Mouse (Mus musculus): ENCODE measurements around the gene Olfr324.

The Olfr324 gene

DNA sequence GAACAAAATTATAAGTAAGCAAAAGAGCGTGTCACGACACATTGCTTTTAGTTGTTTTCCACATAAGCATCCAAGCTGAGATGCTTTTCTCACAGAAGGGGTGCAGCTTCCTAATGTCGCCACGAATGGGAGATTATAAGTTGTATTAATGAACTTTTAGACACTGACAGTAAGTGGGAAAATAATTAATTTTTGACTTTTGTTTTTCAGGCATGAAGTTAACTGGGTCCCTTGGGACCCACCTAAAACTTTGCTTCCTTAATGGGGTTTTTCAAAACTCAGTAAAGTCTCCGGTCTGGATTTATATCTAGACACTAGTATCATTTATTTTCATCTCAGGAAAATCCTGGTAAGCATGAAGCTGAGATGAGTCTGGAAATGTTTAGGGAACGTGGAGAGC lies at the start of gene Olfr324:
Olfr324 (plus strand) TSS at position 301 of the 400 bp plus-strand sequence.
- DNase-seq (ENCODE audit: low spot score) = no peak

DNA sequence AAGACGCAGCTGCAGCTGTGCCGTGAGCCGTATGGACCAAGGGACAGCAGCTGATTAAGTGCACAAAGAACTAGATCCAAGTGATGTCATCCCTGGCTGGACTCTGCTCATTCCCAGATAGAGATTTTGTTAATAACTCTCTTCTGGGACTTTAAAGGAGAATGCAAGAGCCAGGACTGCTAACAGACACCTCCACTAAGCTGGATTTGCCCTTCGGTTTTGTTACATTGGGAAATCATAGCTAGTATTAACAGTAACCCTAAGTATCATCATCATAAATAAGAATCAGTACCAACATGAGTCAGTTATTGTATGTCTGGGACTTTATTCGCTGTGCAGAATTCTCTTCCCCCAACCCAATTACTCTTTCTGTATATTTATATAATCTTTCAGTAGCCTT lies 48.6 kb upstream of the Olfr324 start, which contains the start of gene Olfr329-ps:
Olfr329-ps (minus strand) TSS at position 101 of the 400 bp plus-strand sequence.
- DNase-seq (ENCODE audit: low spot score) = no peak

DNA sequence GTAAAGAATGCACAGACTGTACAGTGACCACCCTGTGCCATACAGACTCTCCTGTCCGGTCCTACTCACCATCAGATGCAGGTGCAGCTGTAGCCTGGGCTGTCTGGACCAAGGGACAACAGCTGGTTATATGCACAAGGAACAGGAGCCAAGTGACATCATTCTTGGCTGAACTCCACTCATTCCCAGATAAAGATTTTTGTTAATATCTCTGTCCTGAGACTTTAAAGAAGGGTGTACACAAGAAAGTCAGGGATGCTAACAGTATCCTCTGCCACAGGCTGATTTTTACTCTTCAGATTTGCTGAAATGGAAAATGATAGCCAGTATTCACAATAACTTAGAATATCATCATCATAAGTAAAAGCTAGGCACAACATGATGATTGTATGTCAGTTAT lies 39.4 kb upstream of the Olfr324 start, which contains the start of gene Olfr328:
Olfr328 (minus strand) TSS at position 101 of the 400 bp plus-strand sequence.
- no peak for DNase-seq (ENCODE audit: low spot score)

DNA sequence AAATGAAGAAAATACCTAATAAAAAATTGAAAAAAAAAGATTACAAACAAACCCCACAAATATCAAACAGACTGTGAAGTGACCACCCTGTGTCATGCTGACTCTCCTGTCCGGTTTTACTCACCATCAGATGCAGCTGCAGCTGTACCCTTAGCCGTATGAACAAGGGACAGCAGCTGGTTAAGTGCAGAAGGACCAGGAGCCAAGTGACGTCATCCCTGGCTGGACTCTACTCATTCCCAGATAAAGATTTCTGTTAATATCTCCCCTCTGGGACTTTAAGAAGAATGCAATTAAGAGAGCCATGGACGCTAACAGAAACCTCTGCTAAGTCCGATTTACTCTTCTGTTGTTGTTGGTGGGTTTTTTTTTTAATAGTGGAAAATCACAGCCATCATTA lies 24.5 kb upstream of the Olfr324 start, which contains the start of gene Olfr224:
Olfr224 (minus strand) TSS at position 149 of the 400 bp plus-strand sequence.
- DNase-seq (ENCODE audit: low spot score) = no peak

DNA sequence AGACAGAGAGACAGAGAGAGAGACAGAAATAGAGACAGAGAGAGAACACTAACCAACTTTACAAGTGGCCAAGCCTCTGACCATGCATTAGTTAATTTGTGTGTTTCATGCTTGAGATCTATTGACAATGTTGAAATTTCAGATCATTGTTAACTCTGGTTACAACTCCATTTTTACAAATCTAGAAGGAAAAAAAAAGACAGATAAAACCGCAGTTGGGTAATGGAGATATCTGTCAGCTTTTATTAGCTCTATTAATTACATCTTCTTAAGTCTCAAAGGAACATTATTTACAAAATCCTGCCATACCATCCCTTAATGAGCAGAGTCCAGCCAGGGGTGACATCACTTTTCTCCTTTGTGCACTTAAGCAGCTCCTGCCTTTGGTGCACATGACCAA lies 17.5 kb upstream of the Olfr324 start, which contains the start of gene Olfr325:
Olfr325 (plus strand) TSS at position 301 of the 400 bp plus-strand sequence.
- no peak for DNase-seq (ENCODE audit: low spot score)

DNA sequence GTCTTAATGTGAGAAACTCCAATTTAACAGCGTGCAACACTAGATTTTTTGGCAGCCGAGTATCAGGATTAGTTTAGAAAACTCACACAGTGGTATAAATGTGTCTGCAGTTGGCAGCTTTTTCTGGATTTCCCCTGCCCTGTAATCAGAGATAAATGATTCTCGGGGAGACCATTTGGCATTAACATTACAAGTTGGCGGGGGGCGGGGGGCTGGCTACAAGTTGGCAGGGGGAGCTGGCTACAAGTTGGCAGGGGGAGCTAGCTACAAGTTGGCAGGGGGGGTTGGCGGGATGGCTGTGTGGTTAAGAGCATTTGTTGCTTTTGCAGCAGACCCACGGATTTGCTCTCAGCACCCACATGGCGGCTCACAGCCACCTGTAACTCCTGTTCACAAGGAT lies 16.3 kb upstream of the Olfr324 start:
- DNase-seq (ENCODE audit: low spot score) = peak; percentile 9

DNA sequence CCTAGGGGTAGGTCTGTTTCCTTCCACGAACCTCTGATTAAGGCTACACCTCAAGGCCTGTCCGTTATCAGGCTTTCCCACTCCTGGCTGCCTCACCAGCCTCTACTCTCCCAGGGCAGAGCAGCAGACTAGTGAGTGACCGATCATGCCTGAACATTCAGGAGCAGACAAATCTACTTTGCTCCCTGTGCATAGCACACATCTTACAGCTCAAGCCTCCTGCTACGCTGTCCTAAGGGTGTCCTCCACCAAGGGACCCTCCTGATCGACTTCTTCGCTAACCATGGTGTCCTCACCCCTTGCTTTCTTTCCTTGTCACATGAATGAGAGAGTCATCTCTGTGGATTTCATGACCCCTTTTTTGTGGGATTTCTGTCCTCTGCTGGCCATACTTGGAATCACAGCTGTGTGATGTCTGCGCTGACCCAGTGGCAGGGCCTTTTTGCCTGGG lies 7.0 kb upstream of the Olfr324 start:
- no peak for DNase-seq (ENCODE audit: low spot score)

DNA sequence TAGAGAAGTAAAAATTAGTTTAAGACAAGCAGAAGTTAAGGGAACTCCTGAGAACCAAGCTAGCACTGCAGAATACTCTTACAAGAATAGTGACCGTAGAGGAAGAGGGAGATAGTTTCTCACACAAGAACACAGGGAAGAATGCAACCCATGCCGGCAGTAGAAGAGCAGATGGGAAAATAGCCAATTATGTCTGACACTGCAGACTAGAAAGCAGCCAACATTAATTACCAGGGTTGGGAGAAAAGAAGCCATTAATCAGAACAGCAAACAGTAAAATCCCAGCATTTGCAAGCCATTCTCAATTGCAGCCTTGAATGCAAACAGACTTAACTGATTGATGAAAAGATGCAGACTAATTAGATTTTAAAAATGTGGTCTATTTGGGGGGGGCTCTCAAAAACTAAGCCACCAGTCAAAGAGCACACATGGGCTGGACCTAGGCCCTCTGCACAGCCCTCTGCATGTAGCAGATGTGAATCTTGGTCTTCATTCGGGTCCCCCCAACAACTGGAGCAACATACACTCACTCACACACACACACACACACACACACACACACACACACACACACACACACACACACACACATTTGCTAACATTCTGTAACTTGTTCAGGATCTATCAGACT lies 6.2 kb upstream of the Olfr324 start:
- DNase-seq (ENCODE audit: low spot score) = no peak

DNA sequence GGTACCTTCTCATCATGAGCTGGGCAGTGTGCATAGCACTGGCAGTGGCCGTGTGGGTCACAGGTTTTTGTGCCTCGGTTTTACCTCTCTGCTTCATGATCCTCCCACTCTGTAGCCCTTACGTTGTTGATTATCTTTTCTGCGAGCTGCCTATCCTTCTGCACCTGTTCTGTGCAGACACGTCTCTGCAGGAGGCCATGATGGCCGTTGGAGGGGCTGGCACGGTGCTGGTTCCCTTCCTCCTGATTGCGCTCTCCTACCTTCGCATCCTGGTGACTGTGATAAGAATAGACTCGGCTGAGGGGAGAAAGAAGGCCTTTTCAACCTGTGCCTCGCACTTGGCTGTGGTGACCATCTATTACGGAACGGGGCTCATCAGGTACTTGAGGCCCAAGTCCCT lies 2.9 kb downstream of the Olfr324 start:
- no peak for DNase-seq (ENCODE audit: low spot score)

DNA sequence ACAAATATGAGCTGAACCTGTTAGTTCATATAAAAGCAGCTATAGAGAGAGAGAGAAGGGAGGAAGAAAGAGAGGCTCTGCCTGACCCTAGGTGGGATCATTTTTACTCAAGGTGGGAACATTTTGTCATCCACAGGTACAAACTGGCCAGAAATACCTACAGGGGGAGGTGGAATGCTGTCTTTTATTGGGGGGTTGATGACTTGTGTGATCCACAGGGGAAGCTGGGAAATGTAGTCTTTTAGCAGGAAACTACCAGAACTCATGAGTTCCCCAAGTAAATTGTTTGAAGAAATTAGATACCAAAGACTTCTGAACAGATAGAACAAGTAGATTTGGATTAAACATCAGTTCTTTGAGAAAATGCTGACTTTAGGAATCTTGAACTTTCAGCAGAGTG lies 7.1 kb downstream of the Olfr324 start:
- no peak for DNase-seq (ENCODE audit: low spot score)

DNA sequence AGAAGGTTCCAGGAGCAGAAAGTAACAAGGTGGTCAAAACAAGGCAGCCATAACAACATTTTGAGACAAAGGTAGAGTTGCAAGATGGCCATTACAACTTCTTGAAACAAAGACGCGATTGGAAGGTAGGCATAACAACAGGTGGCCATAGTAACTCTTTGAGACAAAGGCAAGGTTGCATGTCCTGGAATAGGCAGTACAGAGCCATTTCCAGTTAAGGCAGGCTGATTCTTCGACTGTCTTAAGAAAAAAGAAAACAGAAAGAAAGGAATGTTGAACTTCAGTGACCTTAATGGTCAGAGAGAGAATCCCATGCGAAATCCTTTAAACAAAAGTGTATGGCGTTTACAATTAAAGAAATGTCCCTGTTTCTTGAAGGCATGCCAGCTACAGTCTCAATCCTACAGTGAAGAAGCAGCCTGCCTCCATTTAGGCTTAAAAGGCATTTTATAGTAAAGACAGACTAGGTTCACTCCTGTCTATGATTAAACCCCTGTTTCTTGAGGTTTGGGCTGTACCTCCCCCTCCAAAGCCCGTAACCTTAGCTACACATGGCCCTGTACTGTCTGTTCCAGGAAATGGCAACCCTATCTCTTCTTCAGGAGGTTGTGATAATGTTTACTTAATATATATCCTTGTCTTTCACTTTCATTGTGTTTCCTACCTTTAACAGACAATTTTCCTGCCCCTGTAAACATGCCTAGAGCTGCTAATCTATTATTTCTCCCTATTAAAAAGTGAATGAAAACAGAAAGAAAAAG lies 8.1 kb downstream of the Olfr324 start:
- no peak for DNase-seq (ENCODE audit: low spot score)

DNA sequence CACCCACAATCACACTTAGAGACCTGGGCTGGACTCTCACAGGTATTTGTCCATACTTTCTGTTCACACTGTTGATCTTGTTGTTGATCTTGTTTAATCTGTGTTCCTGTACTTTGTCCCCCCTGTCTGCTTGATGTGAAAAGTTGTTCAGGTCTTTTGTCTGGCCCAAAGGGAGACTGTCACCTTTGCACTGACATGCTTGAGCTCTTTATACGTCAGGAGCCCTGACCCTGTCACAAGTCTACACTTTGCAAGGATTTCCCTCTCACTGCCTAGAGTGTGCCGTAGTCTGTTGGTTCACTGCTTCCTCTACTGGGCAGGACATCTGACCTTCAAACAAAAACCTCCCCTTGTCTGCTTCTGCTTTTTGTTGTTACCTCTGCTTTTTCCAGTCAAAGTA lies 9.8 kb downstream of the Olfr324 start:
- DNase-seq (ENCODE audit: low spot score) = no peak

DNA sequence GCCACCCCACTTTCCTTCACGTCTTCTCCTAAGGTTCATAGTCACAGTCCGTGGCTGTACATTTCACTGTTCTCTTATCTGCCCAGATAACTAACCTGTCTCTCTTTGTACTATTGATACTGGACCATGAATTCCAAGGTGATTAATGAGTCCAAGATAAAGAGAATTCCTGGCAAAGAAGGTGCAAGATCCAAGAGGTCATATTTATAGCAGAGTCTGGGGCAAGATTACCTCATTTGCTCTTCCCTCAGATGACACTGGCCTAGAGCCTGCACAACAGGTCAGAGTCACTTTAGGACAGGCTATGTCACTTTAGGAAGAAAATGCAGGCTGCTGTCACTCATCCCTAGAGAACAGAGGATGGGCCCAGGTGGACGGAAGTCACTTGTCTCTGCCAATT lies 10.3 kb downstream of the Olfr324 start:
- DNase-seq (ENCODE audit: low spot score) = no peak

DNA sequence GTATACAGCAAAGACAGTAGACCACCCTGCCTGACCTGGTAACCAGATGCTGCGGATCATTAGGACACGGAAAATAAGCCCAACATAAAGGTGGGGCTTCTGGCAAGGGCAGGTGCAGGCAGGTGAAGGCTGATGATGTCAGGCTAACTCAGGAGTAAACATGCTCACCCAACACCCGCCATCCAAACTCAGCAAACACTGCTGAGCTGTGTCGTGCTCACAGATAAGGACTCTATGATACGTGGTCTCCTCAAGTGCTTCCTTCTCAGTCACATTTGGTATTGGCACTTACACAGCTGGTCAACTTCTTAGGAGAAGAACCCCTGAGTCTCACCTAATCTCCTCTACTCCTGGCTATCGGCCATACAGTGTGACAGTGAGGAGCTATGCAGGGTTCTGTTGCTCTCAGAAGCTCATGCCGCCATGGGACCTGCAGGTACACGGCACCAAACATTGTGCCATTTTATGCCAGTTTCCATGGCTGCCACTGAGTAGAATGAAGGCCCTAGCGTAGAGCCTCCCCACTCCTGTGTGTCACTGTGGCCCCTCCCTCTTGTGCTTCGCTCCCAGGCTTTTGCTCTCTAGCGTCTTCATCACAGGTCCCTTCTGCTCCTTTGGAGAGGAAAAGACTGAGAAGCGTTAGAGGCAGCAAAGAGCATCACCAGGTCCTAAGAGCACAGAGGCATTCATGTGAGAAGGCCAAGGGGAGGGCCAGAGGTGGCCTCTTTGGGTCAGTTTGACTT lies 11.4 kb downstream of the Olfr324 start:
- DNase-seq (ENCODE audit: low spot score) = no peak

DNA sequence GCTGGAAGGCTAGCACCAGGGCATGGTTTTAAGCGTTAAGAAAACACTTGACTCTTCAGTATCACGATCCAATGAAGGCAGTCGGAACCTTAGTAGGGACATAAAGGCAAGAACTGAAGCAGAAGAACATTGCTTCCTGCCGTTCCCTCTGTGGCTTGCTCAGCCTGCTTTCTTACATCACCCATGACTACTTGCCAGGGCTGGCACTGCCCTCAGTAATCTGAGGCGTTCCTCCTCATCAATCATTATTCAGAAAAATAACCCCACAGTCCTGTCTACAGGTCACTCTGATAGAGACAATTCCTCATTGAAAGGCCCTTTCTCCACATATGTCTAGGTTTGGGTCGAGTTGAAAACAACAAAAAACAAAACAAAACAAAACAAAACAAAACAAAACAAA lies 12.1 kb downstream of the Olfr324 start:
- no peak for DNase-seq (ENCODE audit: low spot score)

DNA sequence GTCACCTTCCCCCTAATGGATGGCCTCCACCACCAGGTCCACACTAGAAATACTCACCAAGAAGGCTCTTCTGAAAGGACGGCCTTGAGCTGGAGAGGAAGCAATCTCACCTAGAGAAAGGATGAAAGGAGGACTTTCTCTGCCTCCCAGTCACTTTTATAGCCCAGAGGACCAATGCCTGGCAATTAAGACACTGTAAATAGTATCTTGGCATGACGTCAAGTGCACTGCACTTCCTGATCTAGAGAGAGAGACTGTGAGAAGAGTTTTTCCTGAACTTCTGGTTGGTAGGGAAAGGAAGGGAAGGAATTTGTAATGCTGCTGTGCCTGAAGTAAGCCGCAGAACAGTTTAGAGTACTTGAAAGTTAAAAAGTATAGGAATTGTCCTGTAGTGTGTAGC lies 18.4 kb downstream of the Olfr324 start:
- no peak for DNase-seq (ENCODE audit: low spot score)

DNA sequence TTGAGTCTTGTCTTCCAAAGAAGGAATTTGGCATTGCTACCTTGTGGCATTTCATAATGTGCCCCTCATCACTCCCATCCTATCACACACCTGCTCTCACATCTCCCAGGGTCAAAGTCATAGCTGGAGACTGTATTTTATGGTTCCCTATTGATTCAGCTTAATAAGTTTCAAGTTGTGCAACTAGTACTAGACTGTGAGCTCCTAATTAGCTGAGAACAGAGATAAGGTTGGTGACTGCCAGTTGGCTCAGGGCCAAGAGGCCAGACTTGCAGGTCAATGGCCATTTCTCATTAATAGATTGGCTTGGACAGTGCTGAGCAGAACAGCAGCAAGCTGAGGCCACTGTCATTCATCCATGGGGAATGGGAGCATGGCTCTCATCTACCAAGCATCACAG lies 19.6 kb downstream of the Olfr324 start:
- DNase-seq (ENCODE audit: low spot score) = no peak

DNA sequence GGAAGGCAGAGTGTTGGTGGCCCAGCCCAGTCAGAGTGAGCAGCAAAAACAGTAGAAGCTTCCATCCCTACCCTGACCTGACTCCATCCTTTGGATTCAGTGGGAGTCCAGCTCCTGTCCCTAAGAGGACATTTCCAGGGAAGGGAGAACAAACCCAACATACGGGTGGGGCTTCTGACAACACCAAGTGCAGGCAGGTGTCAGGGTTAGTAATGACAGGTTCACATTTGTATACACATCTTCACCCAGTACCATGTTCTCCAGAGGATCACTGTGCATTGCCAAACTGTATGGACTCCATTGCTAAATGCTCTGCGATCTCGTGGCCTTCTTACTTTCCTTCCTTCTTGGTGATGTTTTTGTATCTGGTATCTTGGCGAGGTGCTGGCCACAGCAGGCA lies 21.1 kb downstream of the Olfr324 start, which contains the start of gene 2210407C18Rik:
2210407C18Rik (minus strand) TSS at position 101 of the 400 bp plus-strand sequence.
- DNase-seq (ENCODE audit: low spot score) = no peak

DNA sequence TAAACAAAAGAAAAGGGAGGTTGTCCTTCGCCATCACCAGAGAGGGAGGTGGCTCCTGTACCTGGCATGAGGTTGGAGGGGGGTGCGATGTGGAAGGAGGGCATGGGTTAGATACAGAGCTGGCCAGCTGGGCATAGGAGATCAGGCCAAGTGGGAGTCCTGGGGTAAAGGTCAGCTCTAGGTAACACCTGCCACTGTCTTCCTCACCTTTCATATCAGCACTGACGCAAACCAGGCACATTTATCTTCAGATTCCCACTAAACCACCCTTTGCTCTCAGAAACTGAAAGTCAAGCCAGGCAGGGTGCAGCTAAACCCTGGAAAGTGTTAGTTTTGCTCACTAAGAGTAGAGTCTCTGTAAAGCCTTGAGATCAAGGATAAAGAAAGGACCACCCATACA lies 23.5 kb downstream of the Olfr324 start:
- no peak for DNase-seq (ENCODE audit: low spot score)

DNA sequence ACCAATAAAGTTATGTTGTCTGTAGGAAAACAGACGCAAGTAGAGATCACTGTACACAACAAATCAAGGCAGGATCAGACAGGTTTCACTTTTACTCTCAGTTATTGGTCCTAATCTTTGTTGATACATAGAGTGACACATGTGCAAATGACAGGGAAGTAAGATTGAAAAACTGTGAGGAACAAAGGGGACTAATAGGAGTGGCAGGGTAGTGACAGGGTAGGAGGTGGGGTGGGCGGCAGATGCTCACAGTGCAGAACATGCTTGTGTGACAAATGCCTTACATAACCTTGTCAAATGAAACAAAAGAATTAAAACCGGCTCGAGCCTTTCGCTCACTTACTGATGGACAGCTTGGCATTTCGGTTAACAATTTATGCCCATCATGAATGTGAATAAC lies 23.9 kb downstream of the Olfr324 start:
- no peak for DNase-seq (ENCODE audit: low spot score)

DNA sequence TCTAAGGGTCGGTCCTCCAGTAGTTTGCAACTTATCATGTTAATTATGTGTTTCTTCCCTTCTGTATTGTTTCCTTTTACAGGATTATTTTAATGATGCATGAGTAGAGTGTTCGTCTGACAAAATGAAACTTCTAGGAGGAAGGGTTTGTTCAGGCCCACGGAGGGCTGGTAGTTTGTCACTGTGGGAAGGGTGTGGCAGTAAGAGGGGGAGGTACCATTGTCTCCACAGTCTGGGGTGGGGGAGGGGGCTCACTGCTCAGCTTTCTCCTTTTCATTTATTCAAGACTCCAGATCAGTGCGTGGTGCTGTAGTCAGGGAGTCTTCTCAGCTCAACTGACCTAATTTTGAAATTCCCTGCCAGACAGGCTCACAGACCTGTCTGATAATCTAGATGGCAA lies 31.2 kb downstream of the Olfr324 start:
- DNase-seq (ENCODE audit: low spot score) = no peak

DNA sequence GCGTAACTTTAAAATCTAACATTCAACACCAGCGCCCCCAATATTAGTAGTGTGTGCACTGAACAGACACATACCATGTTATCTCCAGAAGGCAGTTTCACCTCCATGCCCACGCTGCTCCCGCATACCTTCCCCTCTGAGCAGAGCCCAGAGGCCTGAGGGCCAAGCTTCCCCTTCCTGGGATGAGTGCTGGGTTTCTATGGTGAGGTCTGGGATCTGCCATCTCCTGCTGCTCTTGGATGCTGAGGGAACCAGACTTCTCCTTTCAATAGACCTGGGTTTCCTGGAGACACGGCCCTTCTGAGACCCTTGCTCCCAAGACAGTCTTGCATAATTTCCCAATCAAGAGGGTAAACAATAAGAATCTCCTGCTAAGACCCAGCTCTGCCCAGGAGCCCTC lies 35.5 kb downstream of the Olfr324 start, which contains the start of gene Olfr323:
Olfr323 (minus strand) TSS at position 101 of the 400 bp plus-strand sequence.
- no peak for DNase-seq (ENCODE audit: low spot score)
